Mouse (Mus musculus): ENCODE results near the gene Zfp119a.
"Not testable (repeated sequence)": the region's sequence is repeated elsewhere in the genome, so short reads cannot be mapped to it uniquely, and the experiment has no call there.

The Zfp119a gene

DNA sequence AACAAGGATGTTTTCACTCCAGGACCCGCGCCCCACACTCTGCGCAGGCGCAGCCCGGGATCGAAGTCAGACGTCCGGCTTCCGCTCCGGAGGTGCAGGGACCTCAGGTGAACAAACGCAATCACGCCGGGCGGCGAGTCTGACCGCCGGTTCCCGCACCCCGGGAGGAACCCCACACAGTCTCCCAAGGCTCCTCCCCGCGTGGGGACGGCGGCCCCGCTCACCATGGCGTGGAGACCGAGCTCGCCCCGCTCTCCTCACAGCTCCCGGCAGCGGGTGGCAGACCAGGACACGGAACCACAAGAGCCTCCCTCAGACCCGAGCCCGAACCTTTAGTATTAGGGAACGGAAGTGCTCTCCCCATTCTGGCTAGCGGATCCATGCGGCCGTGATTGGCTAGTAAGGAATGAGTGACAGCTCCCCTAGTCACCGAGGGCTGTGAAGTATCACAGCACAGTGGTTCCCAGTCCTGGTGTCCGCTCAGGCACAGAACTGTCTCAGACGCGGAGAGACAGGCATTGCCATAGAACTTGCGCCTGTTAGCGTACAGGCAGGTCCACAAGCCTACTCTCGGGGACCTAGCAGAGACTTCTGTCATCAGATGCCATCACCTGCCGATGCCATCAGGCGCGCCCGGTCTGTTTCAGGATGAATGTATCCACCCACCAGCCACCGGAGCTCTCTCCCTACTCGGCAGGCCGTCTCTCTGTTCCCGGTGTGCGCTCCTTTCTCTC is at the start of gene Zfp119a:
TSS of gene Zfp119a (minus strand) at position 295 of the 734 bp plus-strand sequence.
- peak; percentile 80 for DNase-seq

DNA sequence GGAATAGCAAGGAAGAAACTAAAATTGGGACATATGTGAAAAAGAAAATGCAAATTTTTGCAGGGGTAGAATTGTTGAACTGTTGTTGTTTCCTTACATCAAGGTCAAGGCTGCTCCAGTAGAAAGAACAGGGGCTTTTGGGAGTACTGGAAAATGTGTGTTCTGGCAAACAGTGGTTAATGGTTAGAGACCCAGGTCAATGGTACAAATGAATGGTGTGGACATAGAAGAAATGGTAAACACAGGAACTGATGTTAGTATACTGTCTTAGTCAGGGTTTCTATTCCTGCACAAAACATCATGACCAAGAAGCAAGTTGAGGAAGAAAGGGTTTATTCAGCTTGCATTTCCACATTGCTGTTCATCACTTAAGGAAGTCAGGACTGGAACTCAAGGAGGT is 27.9 kb upstream of the Zfp119a start:
- DNase-seq, result no peak

DNA sequence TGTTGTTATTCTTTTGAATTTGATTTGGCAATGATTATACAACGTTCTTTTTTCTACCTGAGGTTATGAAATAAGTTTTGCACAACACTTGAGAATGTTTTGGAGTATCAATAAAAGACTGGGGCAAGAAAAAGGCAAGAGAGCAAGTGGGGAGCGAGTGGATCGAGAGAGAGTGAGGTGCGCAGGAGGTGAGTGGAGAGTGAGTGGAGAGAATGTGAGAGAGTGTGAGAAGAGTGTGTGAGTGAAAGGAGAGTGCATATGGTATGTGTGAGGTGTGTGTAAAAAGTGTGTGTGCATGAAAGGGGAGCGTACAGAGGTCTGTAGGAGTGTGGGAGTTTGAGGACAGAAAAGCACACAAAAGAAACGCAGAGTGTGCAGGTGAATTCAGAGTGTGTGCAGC is 25.4 kb upstream of the Zfp119a start:
- DNase-seq, result no peak

DNA sequence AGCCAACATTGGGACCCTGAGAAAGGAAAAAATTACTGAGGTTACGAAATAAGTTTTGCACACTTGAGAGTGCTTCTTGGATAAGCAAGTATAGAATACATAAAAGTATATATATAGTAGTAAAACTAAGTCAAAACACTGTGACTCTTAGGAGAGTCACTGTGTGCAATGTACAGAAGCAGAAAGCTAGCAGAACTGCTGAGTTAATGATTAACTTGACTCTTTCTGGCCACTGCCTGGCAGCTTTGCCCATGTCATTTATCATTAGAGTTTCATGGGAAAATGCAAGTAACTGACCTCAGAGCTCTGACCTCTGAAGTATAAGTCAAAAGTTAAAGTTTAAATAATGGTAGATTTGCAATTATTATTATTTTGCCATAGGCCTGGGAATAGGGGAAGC is 25.0 kb upstream of the Zfp119a start:
- no peak for DNase-seq

DNA sequence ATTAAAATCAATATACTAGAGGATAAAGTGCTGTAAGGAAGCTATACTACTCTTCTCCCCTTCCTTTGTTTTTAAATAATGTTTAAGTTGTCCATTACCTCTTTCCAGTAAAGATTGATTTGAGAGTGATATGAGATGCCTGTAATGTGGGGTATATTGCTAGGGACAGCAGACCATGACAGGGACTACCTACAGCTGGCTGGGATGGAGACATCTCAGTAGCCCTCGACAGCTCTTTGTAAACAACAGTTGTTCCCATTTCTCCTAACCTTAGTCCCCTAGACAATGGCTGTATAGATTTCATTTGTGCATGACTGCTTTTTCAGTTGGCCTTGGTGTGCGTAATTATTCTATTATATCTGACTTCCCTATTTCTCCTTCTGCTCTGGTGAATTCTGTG is 24.4 kb upstream of the Zfp119a start:
- no peak for DNase-seq

DNA sequence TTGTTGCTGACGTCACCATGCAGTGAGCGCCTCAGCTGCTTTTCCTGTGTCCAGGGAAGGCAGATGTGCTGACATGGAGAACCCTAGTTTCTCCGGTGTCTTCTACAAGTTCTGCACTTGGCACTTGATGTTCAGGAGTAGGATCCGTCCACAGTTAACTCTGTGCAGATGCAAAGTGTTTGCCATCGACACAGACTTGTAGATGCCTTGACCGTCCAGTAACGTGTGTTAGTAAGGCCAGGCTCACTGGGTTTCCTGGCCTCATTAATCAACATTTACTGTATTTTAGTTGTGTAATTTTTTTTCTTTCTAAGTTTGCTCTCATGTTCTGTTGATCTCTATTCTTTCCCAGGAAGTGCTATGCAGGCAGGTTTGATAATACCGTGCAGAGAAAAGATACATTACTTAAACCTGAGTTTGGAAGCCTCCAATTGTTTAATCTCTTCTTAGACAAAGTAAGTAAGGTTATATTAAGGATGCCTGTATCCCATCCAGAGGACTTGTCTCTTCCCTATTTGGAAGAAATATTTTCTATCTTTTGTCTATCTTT is 13.8 kb upstream of the Zfp119a start:
- DNase-seq, result not testable (repeated sequence)

DNA sequence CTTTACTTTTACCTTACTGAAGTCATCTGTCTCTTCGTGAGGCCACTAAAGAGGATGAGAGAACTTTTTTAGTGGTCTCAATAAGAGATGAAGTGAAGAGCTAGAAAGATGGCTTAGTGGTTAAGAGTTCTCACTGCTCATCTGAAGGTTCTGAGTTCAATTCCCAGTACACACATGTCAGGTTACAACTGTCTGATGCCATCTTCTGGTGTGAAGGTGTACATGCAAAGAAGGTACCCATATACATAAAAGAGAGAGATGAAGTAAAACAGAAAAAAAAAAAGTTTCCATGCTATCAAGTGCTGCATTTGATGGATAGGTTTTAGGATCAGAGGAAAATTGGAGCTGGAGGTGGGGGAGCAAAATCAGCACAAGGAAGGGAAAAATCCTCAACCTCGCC is 6.2 kb upstream of the Zfp119a start:
- DNase-seq, result no peak

DNA sequence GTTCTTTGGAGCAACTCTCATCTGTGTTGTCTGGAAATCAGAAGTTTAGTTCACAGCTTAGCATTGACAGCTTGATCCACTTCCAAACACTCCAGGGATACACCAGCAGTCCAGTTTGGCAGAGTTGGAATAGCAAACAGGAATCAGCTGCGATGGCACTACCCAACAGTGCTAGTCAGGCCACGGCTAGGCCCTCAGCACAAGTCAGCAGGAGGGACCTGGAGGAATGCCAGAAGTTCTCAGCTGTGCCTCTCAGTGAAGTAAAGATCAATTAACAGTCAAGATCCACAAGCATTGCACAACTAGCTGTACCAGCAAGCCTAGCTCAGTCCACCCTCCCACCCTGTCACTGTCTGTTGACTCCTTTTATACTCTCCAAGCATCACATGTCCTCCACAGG is 4.9 kb upstream of the Zfp119a start:
- no peak for DNase-seq

DNA sequence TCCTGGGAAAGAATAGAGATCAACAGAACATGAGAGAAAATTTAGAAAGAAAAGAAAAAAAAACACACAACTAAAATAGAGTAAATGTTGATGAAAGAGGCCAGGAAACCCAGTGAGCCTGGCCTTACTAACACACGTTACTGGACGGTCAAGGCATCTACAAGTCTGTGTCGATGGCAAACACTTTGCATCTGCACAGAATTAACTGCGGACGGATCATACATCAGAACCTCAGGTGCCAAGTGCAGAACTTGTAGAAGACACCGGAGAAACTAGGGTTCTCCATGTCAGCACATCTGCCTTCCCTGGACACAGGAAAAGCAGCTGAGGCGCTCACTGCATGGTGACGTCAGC is 471 bp downstream of the Zfp119a start:
- DNase-seq, result not testable (repeated sequence)

DNA sequence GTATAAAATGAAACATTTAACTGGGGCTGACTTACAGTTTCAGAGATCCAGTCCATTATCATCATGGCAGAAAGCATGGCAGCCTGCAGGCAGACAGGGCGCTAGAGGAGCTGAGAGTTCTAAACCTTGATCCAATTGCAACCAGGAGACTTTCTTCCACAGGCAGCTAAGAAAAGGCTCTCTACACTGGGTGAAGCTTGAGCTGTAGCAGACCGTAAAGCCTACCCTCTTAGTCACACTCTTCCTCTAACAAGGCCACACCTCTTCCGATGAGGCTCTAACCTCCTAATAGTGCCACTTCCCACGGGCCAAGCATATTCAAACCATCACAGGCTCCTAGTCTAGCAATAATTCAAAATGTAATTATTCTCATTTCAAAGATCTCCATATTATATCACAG is 1.5 kb downstream of the Zfp119a start:
- DNase-seq, result no peak

DNA sequence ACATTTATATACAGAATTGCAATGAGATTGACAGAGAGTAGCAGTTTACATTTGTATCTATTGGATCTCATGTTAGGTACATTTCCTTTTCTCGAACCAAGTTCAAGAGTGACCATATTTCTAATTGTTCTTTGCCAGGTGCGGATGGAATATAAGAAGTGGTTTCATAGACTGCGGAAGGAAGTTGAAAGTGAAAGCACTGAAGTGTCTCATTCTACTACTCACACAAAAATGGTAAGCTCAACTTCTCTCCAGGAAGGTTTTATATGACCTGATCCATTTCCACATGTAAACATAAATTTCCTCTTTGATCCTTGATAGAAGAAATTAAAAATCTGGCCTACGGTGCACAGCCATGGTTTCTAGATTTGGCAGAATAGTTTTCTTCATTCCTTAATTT is 35.7 kb downstream of the Zfp119a start:
- DNase-seq, result no peak

DNA sequence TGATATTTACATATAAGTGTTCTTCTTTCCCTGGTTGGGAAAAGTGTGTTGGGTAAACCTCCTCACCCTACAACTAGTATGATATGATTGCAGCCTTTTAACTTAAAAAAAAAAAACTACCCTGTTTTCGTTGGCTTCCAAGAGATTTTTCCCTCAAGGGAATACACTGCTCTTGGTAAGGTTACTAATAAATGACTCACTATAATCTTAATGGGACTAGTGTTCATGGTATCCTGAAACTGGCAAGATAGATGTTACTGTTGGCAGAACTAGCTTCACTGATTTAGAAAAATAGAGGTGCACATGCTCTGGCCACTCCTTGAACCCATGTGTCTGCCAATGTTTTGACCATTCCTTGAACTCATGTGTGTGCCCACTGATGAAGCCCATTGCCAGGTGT is 57.2 kb downstream of the Zfp119a start:
- no peak for DNase-seq

DNA sequence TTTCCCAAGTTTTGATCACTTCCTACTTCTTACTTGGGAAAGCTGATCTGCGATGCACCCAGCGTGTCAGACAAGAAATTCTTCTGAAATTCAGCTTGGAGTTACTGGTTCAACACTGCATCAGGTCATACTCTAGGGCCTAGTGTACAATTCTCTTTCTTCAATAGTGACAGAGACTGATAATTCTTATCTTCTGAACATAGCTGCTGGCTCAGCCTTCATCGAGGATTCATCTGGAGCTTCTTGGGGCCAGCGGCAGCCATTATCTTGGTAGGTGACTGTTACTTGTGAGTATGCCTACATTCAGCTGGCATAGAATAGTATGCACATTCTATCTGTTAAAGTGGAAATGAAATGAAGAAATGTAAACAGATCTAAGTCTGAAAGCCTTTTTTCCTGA is 61.9 kb downstream of the Zfp119a start:
- no peak for DNase-seq

Data from cerebellum, adult 11 months (tissue).